Mouse (Mus musculus) lung, embryonic 16.5 days (tissue): ENCODE results near the gene Fbxw2. TPM values are rescaled to one million over a fixed set of nuclear protein-coding genes. Genes with fewer than 3 reads are reported as not detected.
"Not testable (repeated sequence)": the region's sequence is repeated elsewhere in the genome, so short reads cannot be mapped to it uniquely, and the experiment has no call there.

ENCODE experiments used
- ATAC-seq: fragments of 200-750 bp; cut with Nextera tagmentation; 2 replicates; pipeline ENCODE4 v1.8.0; 2017; ENCODE audit warnings: low read depth, mild to moderate bottlenecking, moderate library complexity
- H3K27ac ChIP-seq: fragments of 300-500 bp; sonication (generic); 2 replicates; pipeline ENCODE4 v1.5.1; 2014; ENCODE audit warnings: mild to moderate bottlenecking, control low read depth, low read length
- H3K27me3 ChIP-seq: fragments of 300-500 bp; sonication (generic); 2 replicates; pipeline ENCODE4 v1.6.1; 2014; ENCODE audit warnings: low read depth, low read length, mixed read lengths; ENCODE audit not compliant: control insufficient read depth, insufficient read depth
- H3K36me3 ChIP-seq: fragments of 300-500 bp; sonication (generic); 2 replicates; pipeline ENCODE4 v1.6.1; 2014; ENCODE audit warnings: low read length; ENCODE audit not compliant: control insufficient read depth, insufficient read depth
- H3K4me1 ChIP-seq: fragments of 300-500 bp; sonication (generic); replicated peaks from 2 replicates; pipeline ENCODE4 v1.6.1; 2014; ENCODE audit warnings: low read length, mixed read lengths; ENCODE audit not compliant: control insufficient read depth, insufficient read depth
- H3K4me2 ChIP-seq: fragments of 300-500 bp; sonication (generic); 2 replicates; pipeline ENCODE4 v1.6.1; 2014; ENCODE audit warnings: low read depth, low read length, control low read depth
- H3K4me3 ChIP-seq: fragments of 300-500 bp; sonication (generic); 2 replicates; pipeline ENCODE4 v1.5.1; 2014; ENCODE audit warnings: mild to moderate bottlenecking, low read length, control low read depth
- H3K9ac ChIP-seq: fragments of 300-500 bp; sonication (generic); 2 replicates; pipeline ENCODE4 v1.6.1; 2014; ENCODE audit warnings: low read length, control low read depth
- H3K9me3 ChIP-seq: fragments of 300-500 bp; sonication (generic); 2 replicates; pipeline ENCODE4 v1.6.1; 2016; ENCODE audit warnings: low read length; ENCODE audit not compliant: control insufficient read depth
- WGBS: fragments of 180-500 bp; shearing (Covaris S2); extraction: QIAGEN DNeasy Blood & Tissue Kit; methylation state at CpG from one replicate; pipeline ENCODE4 v1.1.7; 2014; 5-methylcytosine and 5-hydroxymethylcytosine counted together
- polyA plus RNA-seq: library from polyadenylated mRNA; unstranded; fragments of >200 nt; fragmentation: Nextera tagmentation; extraction: Ambion mirVana; gene quantifications from 2 replicates; pipeline ENCODE4 v1.2.1, GENCODE M21; 2015

Gene Fbxw2
- polyA plus RNA-seq, 1 experiment from 2014 or later = 81.8 TPM

DNA sequence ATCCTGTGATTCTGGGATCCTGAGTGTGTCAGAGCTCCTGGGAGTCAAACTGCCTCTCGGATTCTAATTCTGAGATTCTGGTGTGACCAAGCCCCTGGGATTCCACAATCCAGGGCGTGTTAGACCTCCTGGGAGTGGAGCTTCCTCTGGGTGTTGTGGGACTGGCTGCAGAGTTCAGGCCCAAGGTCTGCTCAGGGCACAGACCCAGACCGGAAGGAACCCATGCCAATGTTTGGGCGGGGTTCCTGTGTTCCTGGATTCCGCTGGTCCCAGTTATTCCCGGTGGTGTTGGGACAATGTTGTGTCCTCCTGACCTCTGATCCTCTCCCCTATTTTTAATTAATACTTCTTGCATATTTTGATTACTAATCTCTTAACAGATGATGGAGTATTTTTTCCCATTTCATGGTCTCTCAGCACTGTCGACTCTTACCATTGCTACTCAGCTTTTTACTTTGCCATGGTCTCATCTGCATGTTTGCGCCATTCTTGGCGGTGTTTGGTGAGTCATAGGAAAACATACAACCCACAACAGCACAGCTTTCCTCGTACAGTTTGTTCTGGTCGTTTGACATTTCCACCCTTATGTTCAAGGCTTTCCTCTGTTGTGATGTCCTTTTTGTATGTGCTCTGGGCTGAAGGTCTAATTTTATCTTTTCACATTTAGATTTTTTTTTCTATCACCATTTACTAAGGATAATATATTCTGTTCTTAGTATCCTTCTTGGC, 17.3 kb upstream of the Fbxw2 start:
- Histone ChIP-seq H3K9ac (no peak overlapping the region), H3K27me3 (no peaks in the 10 kb centered on the region), H3K4me3 (no peak overlapping the region), H3K27ac (no peak overlapping the region), H3K4me2 (no peak overlapping the region), H3K9me3 (no peaks in the 10 kb centered on the region), H3K4me1 (no peaks in the 10 kb centered on the region), H3K36me3 (no peaks in the 10 kb centered on the region)
- ATAC-seq = no peak
- 72% methylated on average over 11 of the region's 11 CpGs for WGBS

DNA sequence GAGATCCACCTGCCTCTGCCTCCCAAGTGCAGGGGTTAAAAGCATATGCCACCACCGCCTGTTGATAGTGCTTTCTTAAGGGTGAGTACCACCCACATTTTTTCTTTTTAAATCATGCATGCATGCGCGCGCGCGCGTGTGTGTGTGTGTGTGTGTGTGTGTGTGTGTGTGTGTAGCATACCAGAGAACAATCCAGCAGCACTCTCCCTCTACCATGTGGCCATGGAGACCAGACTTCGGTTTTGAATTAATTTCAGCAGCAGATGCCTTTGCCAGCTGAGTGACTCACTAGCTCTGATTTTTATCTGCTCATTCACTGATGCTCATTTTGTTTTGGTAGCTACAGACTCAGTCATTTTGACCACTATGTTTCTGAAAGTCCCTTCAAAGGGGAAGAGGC, 15.6 kb upstream of the Fbxw2 start:
- no peaks in the 10 kb centered on the region for H3K27me3 ChIP-seq
- WGBS = 88% methylated on average over 8 of the region's 8 CpGs
- no peak overlapping the region for H3K4me3 ChIP-seq
- H3K9me3 ChIP-seq = no peaks in the 10 kb centered on the region
- no peaks in the 10 kb centered on the region for H3K36me3 ChIP-seq
- no peaks in the 10 kb centered on the region for H3K4me1 ChIP-seq
- H3K27ac ChIP-seq = no peak overlapping the region
- ATAC-seq = no peak
- H3K9ac ChIP-seq = no peak overlapping the region
- H3K4me2 ChIP-seq = no peak overlapping the region

DNA sequence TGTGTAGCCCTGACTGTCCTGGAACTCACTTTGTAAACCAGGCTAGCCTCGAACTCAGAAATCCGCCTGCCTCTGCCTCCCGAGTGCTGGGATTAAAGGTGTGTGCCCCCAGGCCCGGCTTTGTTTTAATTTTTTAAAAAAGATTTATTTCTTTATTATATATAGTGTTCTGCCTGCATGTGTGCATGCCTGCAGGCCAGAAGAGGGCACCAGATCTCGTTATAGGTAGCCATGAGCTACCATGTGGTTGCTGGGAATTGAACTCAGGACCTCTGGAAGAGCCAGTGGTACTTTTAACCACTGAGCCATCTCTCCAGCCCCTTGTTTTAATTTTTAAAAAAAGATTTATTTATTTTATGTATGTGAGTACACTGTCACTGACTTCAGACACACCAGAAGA, 14.0 kb upstream of the Fbxw2 start:
- not testable (repeated sequence) for H3K4me1 ChIP-seq, H3K4me2 ChIP-seq, H3K9ac ChIP-seq, H3K27me3 ChIP-seq, H3K9me3 ChIP-seq, H3K36me3 ChIP-seq, H3K27ac ChIP-seq, ATAC-seq, H3K4me3 ChIP-seq
- WGBS = 71% methylated on average over 5 of the region's 5 CpGs

DNA sequence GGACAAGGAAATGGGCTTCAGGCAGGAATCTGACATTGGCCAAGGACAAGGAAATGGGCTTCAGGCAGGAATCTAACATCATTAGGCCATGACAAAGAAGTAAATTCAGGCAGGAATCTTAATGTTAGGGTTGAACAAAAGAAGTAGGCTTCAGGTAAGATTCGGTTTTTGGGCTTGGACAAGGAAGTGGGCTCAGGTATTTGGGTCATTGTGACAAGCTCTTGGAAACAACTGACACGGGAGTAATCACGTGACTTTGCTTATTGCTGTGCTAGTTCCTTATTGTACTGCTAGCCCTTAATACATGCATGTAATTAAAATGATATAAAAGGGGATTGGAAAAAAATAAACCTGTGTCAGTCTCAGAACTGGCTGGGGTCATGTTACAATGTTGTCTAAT, 9.6 kb upstream of the Fbxw2 start:
- 74% methylated on average over 3 of the region's 3 CpGs for WGBS
- Histone ChIP-seq H3K9ac (no peak overlapping the region), H3K4me2 (no peak overlapping the region), H3K9me3 (no peaks in the 10 kb centered on the region), H3K4me3 (no peak overlapping the region), H3K36me3 (no peaks in the 10 kb centered on the region), H3K27ac (no peak overlapping the region), H3K27me3 (no peaks in the 10 kb centered on the region), H3K4me1 (no peaks in the 10 kb centered on the region)
- no peak for ATAC-seq

DNA sequence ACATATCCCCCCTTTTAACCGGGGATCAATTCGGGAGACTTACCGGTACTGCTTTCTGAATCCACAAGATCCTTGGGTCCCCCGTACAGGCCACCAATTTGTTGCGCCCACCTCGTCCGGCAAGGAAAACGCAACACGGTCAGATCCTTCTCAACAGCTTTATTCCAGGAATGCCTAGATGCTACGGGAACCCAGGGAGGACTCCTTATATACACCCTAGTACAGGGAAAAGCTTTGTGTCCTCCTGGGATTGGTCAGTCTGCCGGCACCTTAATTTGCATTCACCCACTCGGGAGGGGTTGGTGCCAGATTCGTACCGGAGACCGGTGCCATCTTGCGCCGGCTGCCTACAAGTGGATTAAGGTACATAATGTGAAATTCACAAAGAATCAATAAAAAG, 7.5 kb upstream of the Fbxw2 start:
- Histone ChIP-seq H3K4me1 (no peaks in the 10 kb centered on the region), H3K27me3 (no peaks in the 10 kb centered on the region), H3K4me2 (no peak overlapping the region), H3K4me3 (no peak overlapping the region), H3K9me3 (peaks cover 3% of the 10 kb centered on the region; the same call in 1 of the 2 replicates), H3K36me3 (no peaks in the 10 kb centered on the region), H3K9ac (no peak overlapping the region), H3K27ac (no peak overlapping the region)
- 83% methylated on average over 17 of the region's 17 CpGs for WGBS
- no peak for ATAC-seq

DNA sequence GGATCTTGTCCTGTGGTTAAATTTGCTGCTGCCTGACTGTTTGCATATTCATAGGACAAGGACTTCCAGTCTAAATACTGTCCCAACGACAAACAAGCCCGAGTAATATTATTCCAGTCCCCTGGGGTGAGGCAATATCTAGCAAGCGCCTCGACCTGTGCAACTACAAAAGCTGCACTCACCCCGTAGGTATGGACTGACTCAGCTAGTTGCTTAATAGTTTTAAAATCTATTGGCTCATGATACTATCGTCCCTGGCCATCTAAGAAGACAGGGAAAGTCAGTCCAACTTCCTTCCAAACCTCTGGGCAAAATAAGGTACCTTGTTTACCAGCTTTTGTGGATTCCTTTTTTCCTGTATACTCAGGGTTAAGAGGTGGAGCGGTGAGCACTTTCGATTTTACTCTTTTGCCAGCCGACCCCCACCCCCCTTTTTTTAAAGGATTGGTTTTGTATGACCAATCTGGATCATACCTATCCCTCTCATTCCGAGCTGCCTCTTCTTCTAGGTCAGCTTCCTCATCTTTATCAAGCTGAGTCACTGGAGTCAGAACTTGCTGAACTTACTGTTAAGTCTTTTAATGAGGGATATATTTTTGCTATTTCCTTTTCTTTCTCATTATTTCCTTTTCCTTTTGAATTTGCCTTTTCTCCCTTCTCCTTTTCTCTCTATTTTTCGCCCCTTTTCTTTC, 6.8 kb upstream of the Fbxw2 start, which contains the start of gene Gm34653:
TSS of gene Gm34653 (plus strand) at position 242 of the 692 bp plus-strand sequence.
- not testable (repeated sequence) for H3K4me1 ChIP-seq, H3K9me3 ChIP-seq, H3K4me3 ChIP-seq, ATAC-seq, H3K36me3 ChIP-seq, H3K4me2 ChIP-seq, H3K9ac ChIP-seq, H3K27ac ChIP-seq, H3K27me3 ChIP-seq
- WGBS = 68% methylated on average over 11 of the region's 11 CpGs

DNA sequence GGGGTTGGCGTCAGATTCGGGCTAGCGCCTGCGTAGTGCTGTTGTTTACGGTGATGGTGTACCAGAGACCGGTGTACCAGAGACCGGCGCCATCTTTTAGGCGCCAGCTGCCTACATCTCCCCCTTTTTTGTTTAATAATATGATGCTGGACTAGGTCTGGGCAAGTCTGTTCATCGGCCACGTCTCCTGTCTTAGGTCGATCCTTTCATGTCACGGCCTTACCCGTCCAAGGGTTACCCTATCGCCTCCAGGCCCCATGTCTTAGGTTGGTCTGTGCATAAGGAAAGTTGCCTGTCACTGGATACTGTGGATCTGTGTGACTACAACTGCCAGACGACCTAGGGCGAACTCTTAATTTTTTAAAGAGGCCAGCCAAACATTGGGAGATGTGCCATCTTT, 4.0 kb upstream of the Fbxw2 start:
- not testable (repeated sequence) for H3K4me3 ChIP-seq, H3K9me3 ChIP-seq, H3K4me2 ChIP-seq, H3K27ac ChIP-seq, ATAC-seq, H3K9ac ChIP-seq, H3K4me1 ChIP-seq, H3K27me3 ChIP-seq, H3K36me3 ChIP-seq
- 92% methylated on average over 17 of the region's 17 CpGs for WGBS

DNA sequence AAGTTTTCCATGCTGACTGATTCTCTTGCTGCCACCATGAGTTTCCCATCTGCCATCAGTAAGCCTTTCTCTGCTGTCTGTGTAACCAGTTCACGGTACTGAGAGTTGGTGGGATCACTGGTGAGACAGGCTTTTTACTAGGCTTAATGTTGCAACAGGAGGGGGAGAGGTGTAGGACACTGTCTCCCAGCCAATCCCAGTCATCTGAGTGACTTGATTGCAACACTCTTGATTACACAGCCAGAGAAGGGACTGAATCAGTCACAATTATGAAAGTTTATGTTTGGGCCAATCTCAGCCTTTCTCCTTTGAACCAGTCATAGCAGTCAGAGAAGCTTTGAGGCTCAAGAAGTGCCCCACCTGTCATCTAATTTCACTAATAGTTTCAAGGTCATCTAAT, 1.9 kb upstream of the Fbxw2 start:
- no peak overlapping the region for H3K27ac ChIP-seq
- ATAC-seq = peak; percentile 26; the same call in 1 of the 2 replicates
- WGBS = 74% methylated on average over 1 of the region's 1 CpGs

DNA sequence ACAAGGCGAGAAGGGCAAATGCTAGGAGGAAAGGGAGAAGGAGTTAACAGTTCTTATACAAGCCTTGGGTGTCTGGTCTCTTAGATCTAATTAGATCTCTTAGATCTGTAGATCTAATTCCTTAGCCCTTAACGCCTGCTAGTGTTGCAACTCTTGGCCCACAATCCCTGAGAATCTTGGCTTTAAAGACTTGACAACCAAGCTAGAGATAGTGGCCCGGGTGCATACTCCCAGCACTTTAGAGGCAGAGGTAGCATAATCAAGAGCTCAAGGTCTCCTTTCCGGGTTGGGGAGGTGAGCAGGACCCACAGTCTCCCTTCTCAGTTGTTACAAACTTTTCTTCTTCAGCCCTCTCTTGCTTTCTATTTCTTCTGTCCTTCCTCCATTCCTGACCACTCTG, 1.5 kb upstream of the Fbxw2 start:
- H3K36me3 ChIP-seq = no peaks in the 10 kb centered on the region; the same call in 1 of the 2 replicates
- H3K27ac ChIP-seq = no peak overlapping the region
- no peak overlapping the region for H3K9ac ChIP-seq
- no peaks in the 10 kb centered on the region for H3K27me3 ChIP-seq
- 86% methylated on average over 4 of the region's 4 CpGs for WGBS
- peaks cover 18% of the 10 kb centered on the region for H3K4me1 ChIP-seq
- peaks cover 3% of the 10 kb centered on the region; the same call in 1 of the 2 replicates for H3K9me3 ChIP-seq
- ATAC-seq = no peak
- H3K4me3 ChIP-seq = no peak overlapping the region
- H3K4me2 ChIP-seq = no peak overlapping the region

More for the DNA sequence above, 1.9 kb upstream of the Fbxw2 start:
- no peak overlapping the region for H3K4me3 ChIP-seq
- peaks cover 3% of the 10 kb centered on the region; the same call in 1 of the 2 replicates for H3K9me3 ChIP-seq
- H3K4me2 ChIP-seq = no peak overlapping the region
- no peaks in the 10 kb centered on the region for H3K27me3 ChIP-seq
- H3K36me3 ChIP-seq = no peaks in the 10 kb centered on the region
- H3K9ac ChIP-seq = no peak overlapping the region
- H3K4me1 ChIP-seq = peaks cover 18% of the 10 kb centered on the region
